Mouse (Mus musculus) liver, adult 2 months (tissue): Measurements from ENCODE around the gene Igsf6.
"Not testable (repeated sequence)": the region's sequence is repeated elsewhere in the genome, so short reads cannot be mapped to it uniquely, and the experiment has no call there.

Source experiments
- CTCF ChIP-seq: fragments of 200-500 bp; IDR thresholded peaks from 2 replicates; pipeline ENCODE4 v1.5.1; 2011; ENCODE audit warnings: low read depth, low read length, control low read depth
- POLR2A ChIP-seq: fragments of 200-500 bp; IDR thresholded peaks from 2 replicates; pipeline ENCODE4 v1.6.1; 2011; ENCODE audit warnings: low read length, control low read depth; ENCODE audit not compliant: insufficient read depth; ENCODE audit errors: extremely low read depth

GRCm38 (mm10) chr7:121029947-121030346, 44.4 kb downstream of the Igsf6 start:
- not testable (repeated sequence) for TF ChIP-seq CTCF, POLR2A
